In genomic region chr1:163085570-163085969, GRCm38 (mm10) we compare ENCODE assay signal across 43 mouse cellular contexts. TPM values are rescaled to one million over a fixed set of nuclear protein-coding genes. Genes with fewer than 3 reads are reported as not detected.
"Had no signal": no experiment of that assay in that cellular context is flagged by ENCODE, and none has a peak within 500 bp of the region (broad histone marks: within the 10 kb centered on the region; RNA-seq: fewer than 3 reads in every experiment).

Mroh9 (minus strand) TSS chr1:163085670.

- H3K27me3 ChIP-seq: heart, embryonic 12.5 days; heart, embryonic 13.5 days; heart, embryonic 15.5 days; hindbrain, embryonic 12.5 days; hindbrain, embryonic 13.5 days; hindbrain, embryonic 15.5 days; intestine, embryonic 15.5 days; kidney, embryonic 15.5 days had no signal

- H3K4me1 ChIP-seq: heart, embryonic 10.5 days; heart, embryonic 12.5 days; heart, embryonic 13.5 days; heart, embryonic 15.5 days; hindbrain, embryonic 10.5 days; hindbrain, embryonic 12.5 days; hindbrain, embryonic 13.5 days; hindbrain, embryonic 15.5 days; intestine, embryonic 15.5 days; kidney, embryonic 15.5 days had no signal

- DNase-seq: heart, postnatal 10 days; heart, postnatal 14 days; heart, postnatal 36 days; heart, postnatal 4 days; kidney, adult 11 months; kidney, adult 18-20 months; kidney, adult 2 months; kidney, adult 8-10 months; kidney, adult 9 months; kidney, postnatal 10 days; kidney, postnatal 14 days; kidney, postnatal 25 days; kidney, postnatal 36 days; kidney, postnatal 4 days; layer of hippocampus, adult 9-11 months; layer of hippocampus, postnatal 36 days had no signal

- H3K27ac ChIP-seq: heart, embryonic 10.5 days; heart, embryonic 13.5 days; heart, embryonic 15.5 days; hindbrain, embryonic 10.5 days; hindbrain, embryonic 12.5 days; hindbrain, embryonic 13.5 days; hindbrain, embryonic 14.5 days; hindbrain, embryonic 15.5 days; hindbrain, postnatal 0 days; intestine, embryonic 15.5 days; kidney, embryonic 15.5 days; kidney, postnatal 0 days; layer of hippocampus, adult 2 months had no signal

- H3K36me3 ChIP-seq: heart, embryonic 10.5 days; heart, embryonic 12.5 days; heart, embryonic 13.5 days; heart, embryonic 15.5 days; hindbrain, embryonic 10.5 days; hindbrain, embryonic 12.5 days; hindbrain, embryonic 13.5 days; hindbrain, embryonic 15.5 days; intestine, embryonic 15.5 days; kidney, embryonic 15.5 days had no signal

- H3K4me3 ChIP-seq: heart, embryonic 10.5 days; heart, embryonic 12.5 days; heart, embryonic 13.5 days; heart, embryonic 15.5 days; hindbrain, embryonic 10.5 days; hindbrain, embryonic 12.5 days; hindbrain, embryonic 13.5 days; hindbrain, embryonic 15.5 days; intestine, embryonic 15.5 days; kidney, embryonic 15.5 days; layer of hippocampus, adult 2 months had no signal

RNA-seq across cellular contexts. Expression of gene Mroh9, which starts in this region (rescaled TPM):
- polyA plus RNA-seq: heart, embryonic 10.5 days; heart, embryonic 11.5 days; heart, embryonic 12.5 days; heart, embryonic 13.5 days; heart, embryonic 14.5 days; heart, embryonic 15.5 days; heart, embryonic 16.5 days; heart, postnatal 0 days; hindbrain, embryonic 10.5 days; hindbrain, embryonic 11.5 days; hindbrain, embryonic 12.5 days; hindbrain, embryonic 13.5 days; hindbrain, embryonic 14.5 days; hindbrain, embryonic 15.5 days; hindbrain, embryonic 16.5 days; hindbrain, postnatal 0 days; inflammation-experienced regulatory T-cells, adult 6 months; intestine, embryonic 14.5 days; intestine, embryonic 15.5 days; intestine, embryonic 16.5 days; intestine, postnatal 0 days; kidney, adult 2 months; kidney, embryonic 14.5 days; kidney, embryonic 15.5 days; kidney, embryonic 16.5 days; kidney, postnatal 0 days; large intestine, adult 2 months had no signal
